25 mouse cellular contexts compared by ENCODE assay signal in genomic region chr19:37115824-37116223, GRCm38 (mm10).
DNase-seq lines count a peak whose midpoint lies in the region; ATAC-seq and TF ChIP-seq lines count a peak whose summit lies in the region.
"Had no signal": no experiment of that assay in that cellular context is flagged by ENCODE, and none has a peak within 500 bp of the region (broad histone marks: within the 10 kb centered on the region; RNA-seq: fewer than 3 reads in every experiment).

No protein-coding gene starts in this region.

- no peak overlapping the region for H3K4me2 ChIP-seq in heart, embryonic 12.5 days
- no peak overlapping the region for H3K4me2 ChIP-seq in heart, embryonic 15.5 days
- no peak overlapping the region for H3K4me2 ChIP-seq in limb, embryonic 15.5 days
- H3K4me2 ChIP-seq: forebrain, embryonic 13.5 days; hindbrain, embryonic 14.5 days had no signal

- DNase-seq in gastrocnemius, adult 2 months = no peak
- DNase-seq in gastrocnemius, adult 18-20 months (ENCODE audit: low spot score) = no peak
- DNase-seq in heart, adult 9 months (ENCODE audit: low spot score in 2 of 2) = no peak
- DNase-seq in heart, adult 8-10 months (ENCODE audit: low spot score) = no peak
- DNase-seq in limb, embryonic 10.5 days (ENCODE audit: low spot score) = no peak
- DNase-seq: adrenal gland, postnatal 10 days; adrenal gland, postnatal 36 days; cerebellum, adult 18-20 months; cerebellum, adult 9-10 months; cerebellum, postnatal 14 days; gastrocnemius, postnatal 25 days; heart, postnatal 4 days; kidney, adult 18-20 months; kidney, adult 9 months had no signal

- H3K9ac ChIP-seq in heart, embryonic 12.5 days = no peak overlapping the region
- no peak overlapping the region for H3K9ac ChIP-seq in heart, embryonic 15.5 days
- no peak overlapping the region for H3K9ac ChIP-seq in limb, embryonic 15.5 days
- H3K9ac ChIP-seq: forebrain, embryonic 13.5 days; hindbrain, embryonic 14.5 days had no signal

- no peak overlapping the region for H3K4me3 ChIP-seq in gastrocnemius, adult 2 months
- no peak overlapping the region for H3K4me3 ChIP-seq in heart, embryonic 12.5 days
- H3K4me3 ChIP-seq in heart, embryonic 15.5 days = no peak overlapping the region
- no peak overlapping the region for H3K4me3 ChIP-seq in limb, embryonic 15.5 days
- H3K4me3 ChIP-seq in limb, embryonic 10.5 days = no peak overlapping the region
- H3K4me3 ChIP-seq: forebrain, embryonic 10.5 days; forebrain, embryonic 13.5 days had no signal

- no peaks in the 10 kb centered on the region for H3K9me3 ChIP-seq in heart, embryonic 12.5 days (replicated peaks)
- H3K9me3 ChIP-seq in heart, embryonic 15.5 days (replicated peaks) = no peaks in the 10 kb centered on the region
- H3K9me3 ChIP-seq in limb, embryonic 15.5 days = no peaks in the 10 kb centered on the region
- no peaks in the 10 kb centered on the region for H3K9me3 ChIP-seq in limb, embryonic 10.5 days (replicated peaks)
- H3K9me3 ChIP-seq: forebrain, embryonic 10.5 days; forebrain, embryonic 13.5 days had no signal

- H3K36me3 ChIP-seq in heart, embryonic 12.5 days = no peaks in the 10 kb centered on the region
- no peaks in the 10 kb centered on the region for H3K36me3 ChIP-seq in heart, embryonic 15.5 days
- no peaks in the 10 kb centered on the region for H3K36me3 ChIP-seq in limb, embryonic 15.5 days
- no peaks in the 10 kb centered on the region for H3K36me3 ChIP-seq in limb, embryonic 10.5 days
- H3K36me3 ChIP-seq: forebrain, embryonic 10.5 days had no signal

- TF ChIP-seq CTCF in gastrocnemius, adult 2 months (IDR thresholded peaks at IDR 0.05) = no peak

- H3K27ac ChIP-seq in gastrocnemius, adult 2 months = peak overlapping the region; percentile 82
- peak overlapping the region; percentile 81 for H3K27ac ChIP-seq in heart, embryonic 12.5 days (ENCODE audit: poor library complexity, severe bottlenecking)
- H3K27ac ChIP-seq in heart, embryonic 15.5 days = peak overlapping the region; percentile 76
- peak overlapping the region; percentile 33; the same call in 1 of the 2 replicates for H3K27ac ChIP-seq in limb, embryonic 15.5 days
- no peak overlapping the region for H3K27ac ChIP-seq in limb, embryonic 10.5 days
- H3K27ac ChIP-seq: forebrain, embryonic 10.5 days; forebrain, embryonic 13.5 days; hindbrain, embryonic 14.5 days; hindbrain, postnatal 0 days had no signal

- intact Hi-C loops in gastrocnemius, adult 2 months (cut with DNase I) = loop anchor here (5.0 kb wide), 1 partner anchor 34 kb away; no protein-coding TSS in a partner anchor

- ATAC-seq in heart, embryonic 12.5 days (ENCODE audit: insufficient number of reproducible peaks, low FRiP score) = no peak
- ATAC-seq in heart, embryonic 15.5 days (replicated peaks; ENCODE audit: insufficient number of reproducible peaks, insufficient read depth, low FRiP score, low read depth) = no peak; the same call in 1 of the 2 replicates
- no peak for ATAC-seq in limb, embryonic 15.5 days (ENCODE audit: insufficient number of reproducible peaks, low FRiP score, low TSS enrichment, low read depth)
- ATAC-seq: forebrain, embryonic 13.5 days; forebrain, embryonic 16.5 days; hindbrain, postnatal 0 days; inflammation-experienced regulatory T-cells, adult 6 months; intestine, embryonic 16.5 days; Patski had no signal

- peaks cover 16% of the 10 kb centered on the region for H3K4me1 ChIP-seq in heart, embryonic 12.5 days (replicated peaks)
- H3K4me1 ChIP-seq in heart, embryonic 15.5 days (replicated peaks) = peaks cover 19% of the 10 kb centered on the region
- H3K4me1 ChIP-seq in limb, embryonic 15.5 days = no peaks in the 10 kb centered on the region
- H3K4me1 ChIP-seq in limb, embryonic 10.5 days = no peaks in the 10 kb centered on the region
- H3K4me1 ChIP-seq: forebrain, embryonic 10.5 days; forebrain, embryonic 13.5 days had no signal

- WGBS in heart, embryonic 12.5 days = 40% methylated on average over 1 of the region's 1 CpGs
- 56% methylated on average over 1 of the region's 1 CpGs for WGBS in heart, embryonic 15.5 days
- 73% methylated on average over 1 of the region's 1 CpGs for WGBS in limb, embryonic 15.5 days
- 97% methylated on average over 1 of the region's 1 CpGs for WGBS in limb, embryonic 10.5 days

- H3K27me3 ChIP-seq in heart, embryonic 12.5 days (replicated peaks) = no peaks in the 10 kb centered on the region
- H3K27me3 ChIP-seq in heart, embryonic 15.5 days = no peaks in the 10 kb centered on the region
- H3K27me3 ChIP-seq in limb, embryonic 15.5 days = no peaks in the 10 kb centered on the region
- H3K27me3 ChIP-seq in limb, embryonic 10.5 days (ENCODE audit: low read depth, poor library complexity, severe bottlenecking) = no peaks in the 10 kb centered on the region
- H3K27me3 ChIP-seq: forebrain, embryonic 13.5 days; Patski had no signal
